Mouse (Mus musculus): ENCODE measurements around the gene Sirt3.

- TF ChIP-seq CTCF (IDR thresholded peaks at IDR 0.05; ENCODE audit: control insufficient read depth, insufficient read depth, insufficient read length) = no peak
- TF ChIP-seq MAX (IDR thresholded peaks at IDR 0.05) = no peak
- no peak for TF ChIP-seq MYOG (IDR thresholded peaks at IDR 0.05; ENCODE audit: control insufficient read depth, extremely low read depth, insufficient read length)
- no peak for TF ChIP-seq USF1 (IDR thresholded peaks at IDR 0.05; ENCODE audit: low read depth)
- TF ChIP-seq FOSL1 (IDR thresholded peaks at IDR 0.05; ENCODE audit: insufficient read depth, low read length, poor library complexity, severe bottlenecking) = no peak
- TF ChIP-seq CEBPB (IDR thresholded peaks at IDR 0.05; ENCODE audit: low read depth) = no peak
- TF ChIP-seq MYOD1 (IDR thresholded peaks at IDR 0.05; ENCODE audit: control insufficient read depth, insufficient read length, low read depth) = no peak
Observed at GRCm38 (mm10) chr7:140920418-140921029, 38.4 kb upstream of the Sirt3 start, which contains the start of gene Nlrp6.

Data from C2C12 (cell line).